Mouse (Mus musculus) lung, postnatal 0 days (tissue): ENCODE measurements around the gene Map4k1. TPM values are rescaled to one million over a fixed set of nuclear protein-coding genes. Genes with fewer than 3 reads are reported as not detected.

ENCODE experiments used
- ATAC-seq: fragments of 200-750 bp; cut with Nextera tagmentation; 2 replicates; pipeline ENCODE4 v1.8.0; 2017; ENCODE audit warnings: moderate library complexity
- DNase-seq: peaks from one replicate; pipeline ENCODE4 v3.0.0-alpha.2; 2016; ENCODE audit warnings: low spot score
- H3K27ac ChIP-seq: fragments of 300-500 bp; sonication (generic); 2 replicates; pipeline ENCODE4 v1.5.1; 2014; ENCODE audit warnings: antibody characterized with exemption, mild to moderate bottlenecking, low read length, mixed read lengths
- H3K27me3 ChIP-seq: fragments of 300-500 bp; sonication (generic); replicated peaks from 2 replicates; pipeline ENCODE4 v1.6.1; 2014; ENCODE audit warnings: low read length, mixed read lengths; ENCODE audit not compliant: insufficient read depth
- H3K36me3 ChIP-seq: fragments of 300-500 bp; sonication (generic); 2 replicates; pipeline ENCODE4 v1.6.1; 2014; ENCODE audit warnings: low read length, mixed read lengths; ENCODE audit not compliant: insufficient read depth
- H3K4me1 ChIP-seq: fragments of 300-500 bp; sonication (generic); 2 replicates; pipeline ENCODE4 v1.6.1; 2014; ENCODE audit warnings: antibody characterized with exemption, low read depth, low read length, mixed read lengths; ENCODE audit not compliant: insufficient read depth
- H3K4me2 ChIP-seq: fragments of 300-500 bp; sonication (generic); replicated peaks from 2 replicates; pipeline ENCODE4 v1.6.1; 2014; ENCODE audit warnings: low read depth, mild to moderate bottlenecking, low read length, moderate library complexity, mixed read lengths
- H3K4me3 ChIP-seq: fragments of 300-500 bp; sonication (generic); 2 replicates; pipeline ENCODE4 v1.5.1; 2014; ENCODE audit warnings: low read depth, low read length
- H3K9ac ChIP-seq: fragments of 300-500 bp; sonication (generic); replicated peaks from 2 replicates; pipeline ENCODE4 v1.6.1; 2014; ENCODE audit warnings: low read depth, mild to moderate bottlenecking
- H3K9me3 ChIP-seq: fragments of 300-500 bp; sonication (generic); 2 replicates; pipeline ENCODE4 v1.6.1; 2016; ENCODE audit warnings: low read length, mixed read lengths
- CTCF ChIP-seq: IDR thresholded peaks from 2 replicates; pipeline ENCODE4 v1.5.1; 2016; ENCODE audit warnings: antibody characterized with exemption, mild to moderate bottlenecking
- EP300 ChIP-seq: IDR thresholded peaks from 2 replicates; pipeline ENCODE4 v1.6.1; 2016; ENCODE audit warnings: antibody characterized with exemption, mild to moderate bottlenecking, control low read depth
- WGBS: fragments of 180-500 bp; shearing (Covaris S2); extraction: QIAGEN DNeasy Blood & Tissue Kit; methylation state at CpG from one replicate; pipeline ENCODE4 v1.1.7; 2014; 5-methylcytosine and 5-hydroxymethylcytosine counted together
- polyA plus RNA-seq: library from polyadenylated mRNA; unstranded; fragments of >200 nt; fragmentation: Nextera tagmentation; extraction: Ambion mirVana; gene quantifications from 2 replicates; pipeline ENCODE4 v1.2.1, GENCODE M21; 2015

Gene Map4k1
- polyA plus RNA-seq, 1 experiment from 2014 or later = 3.5 TPM

DNA sequence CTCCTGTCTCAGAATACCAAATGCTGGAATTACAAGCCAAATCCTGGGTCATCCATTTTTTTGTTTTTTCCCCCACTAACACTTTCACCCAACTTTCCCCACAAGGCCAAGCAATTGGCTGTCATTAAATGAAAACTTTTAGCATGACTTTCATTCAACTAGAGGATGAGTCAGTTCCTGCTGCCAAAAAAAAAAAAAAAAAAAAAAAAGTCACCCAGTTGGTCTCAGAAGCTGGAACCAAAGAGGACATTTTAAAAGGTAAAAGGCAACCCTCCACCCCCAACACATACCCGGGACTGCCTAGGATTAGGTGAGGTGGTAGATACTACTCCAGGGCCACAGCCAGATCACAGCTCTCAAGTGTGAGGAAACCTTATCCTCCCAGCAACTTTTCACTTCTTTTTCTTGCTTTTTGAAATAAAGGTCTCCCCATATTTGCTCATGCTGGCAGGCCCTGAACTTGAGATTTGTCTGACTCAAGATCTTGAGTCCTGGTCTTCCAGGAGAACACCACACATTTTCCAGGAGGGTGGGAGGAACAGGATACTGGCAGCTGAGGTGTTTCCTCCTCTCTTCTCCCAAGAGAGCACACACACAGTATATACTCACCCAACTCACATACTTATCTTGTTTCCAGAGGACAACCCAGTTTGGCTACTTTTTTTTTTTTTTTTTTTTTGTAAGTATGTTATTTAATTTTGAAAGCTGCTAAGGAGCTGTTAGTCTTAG lies 23.7 kb upstream of the Map4k1 start:
- peaks cover 43% of the 10 kb centered on the region; the same call in 1 of the 2 replicates for H3K4me1 ChIP-seq

DNA sequence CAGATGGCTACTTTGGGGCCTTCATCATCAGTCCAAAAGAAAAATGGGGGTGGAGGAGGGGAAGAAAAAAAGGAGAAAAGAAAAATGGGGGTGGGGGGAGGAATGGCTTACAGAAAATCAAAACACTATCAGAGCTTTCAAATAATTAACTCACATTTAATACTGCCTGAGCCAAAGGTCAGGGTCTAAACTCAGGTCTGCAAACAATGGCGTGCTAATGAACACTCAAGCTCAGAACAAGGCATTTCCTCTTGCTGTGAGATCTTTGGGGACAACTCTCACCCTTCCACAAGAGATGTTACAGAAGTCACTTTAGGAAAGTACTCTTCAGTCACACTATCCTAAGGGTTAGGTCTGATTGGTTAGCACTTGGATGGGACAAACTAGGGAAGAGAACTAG lies 23.1 kb upstream of the Map4k1 start:
- H3K27me3 ChIP-seq = no peaks in the 10 kb centered on the region
- peak overlapping the region; percentile 94 for H3K27ac ChIP-seq
- 0 out of 2 replicates have a peak overlapping the region, but pooled peaks have one; percentile 98 for H3K4me3 ChIP-seq
- WGBS = 47% methylated on average over 1 of the region's 1 CpGs
- TF ChIP-seq EP300 = no peak
- TF ChIP-seq CTCF = no peak
- H3K36me3 ChIP-seq = no peaks in the 10 kb centered on the region
- H3K9me3 ChIP-seq = no peaks in the 10 kb centered on the region
- DNase-seq = no peak
- H3K4me1 ChIP-seq = peaks cover 43% of the 10 kb centered on the region; the same call in 1 of the 2 replicates
- peak overlapping the region; percentile 48; the same call in 1 of the 2 replicates for H3K9ac ChIP-seq
- ATAC-seq = no peak
- H3K4me2 ChIP-seq = peak overlapping the region; percentile 71

More for the DNA sequence above, 23.7 kb upstream of the Map4k1 start:
- ATAC-seq (no peak), DNase-seq (peak; percentile 73)
- TF ChIP-seq EP300 (0 out of 2 replicates have a peak, but pooled peaks have one; percentile 45), CTCF (no peak)
- H3K4me3 ChIP-seq = no peak overlapping the region
- peak overlapping the region; percentile 94 for H3K27ac ChIP-seq
- no peaks in the 10 kb centered on the region for H3K9me3 ChIP-seq
- H3K9ac ChIP-seq = no peak overlapping the region
- peak overlapping the region; percentile 71; the same call in 1 of the 2 replicates for H3K4me2 ChIP-seq
- WGBS = 53% methylated on average over 1 of the region's 1 CpGs
- H3K27me3 ChIP-seq = no peaks in the 10 kb centered on the region
- no peaks in the 10 kb centered on the region for H3K36me3 ChIP-seq

DNA sequence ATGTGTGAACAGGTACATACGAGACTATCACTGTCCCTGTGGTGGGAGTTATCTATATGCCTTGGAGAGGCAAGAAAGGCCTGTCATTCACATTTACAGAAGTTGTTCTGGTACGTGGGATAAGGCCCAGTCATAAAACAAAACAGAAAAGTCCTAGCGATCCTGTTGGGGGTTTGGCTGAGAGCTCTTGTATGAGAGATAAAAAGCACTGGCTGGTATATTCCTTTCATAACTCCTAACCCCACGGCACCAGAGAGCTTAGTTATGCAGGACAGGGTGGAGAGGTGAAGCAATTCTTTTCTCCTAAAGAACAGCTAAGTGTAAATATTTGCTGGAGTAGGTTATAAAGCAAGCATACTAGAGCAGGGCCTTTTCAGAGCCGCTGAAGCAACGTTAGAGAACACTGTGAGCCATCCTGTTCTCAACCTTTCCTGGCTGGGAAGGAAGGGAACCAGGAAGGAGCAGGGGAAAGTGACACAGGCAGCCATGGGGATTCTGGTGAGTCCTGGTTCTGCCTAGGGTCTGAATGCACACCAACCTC lies 22.3 kb upstream of the Map4k1 start:
- Histone ChIP-seq H3K27ac (peak overlapping the region; percentile 94), H3K9me3 (no peaks in the 10 kb centered on the region), H3K36me3 (no peaks in the 10 kb centered on the region), H3K4me1 (peaks cover 41% of the 10 kb centered on the region; the same call in 1 of the 2 replicates), H3K4me3 (peak overlapping the region; percentile 98), H3K9ac (peak overlapping the region; percentile 48), H3K4me2 (peak overlapping the region; percentile 71), H3K27me3 (no peaks in the 10 kb centered on the region)
- 18% methylated on average over 6 of the region's 6 CpGs for WGBS
- peak; percentile 91 for DNase-seq
- TF ChIP-seq CTCF (no peak), EP300 (peak; percentile 87)
- ATAC-seq = peak; percentile 54

DNA sequence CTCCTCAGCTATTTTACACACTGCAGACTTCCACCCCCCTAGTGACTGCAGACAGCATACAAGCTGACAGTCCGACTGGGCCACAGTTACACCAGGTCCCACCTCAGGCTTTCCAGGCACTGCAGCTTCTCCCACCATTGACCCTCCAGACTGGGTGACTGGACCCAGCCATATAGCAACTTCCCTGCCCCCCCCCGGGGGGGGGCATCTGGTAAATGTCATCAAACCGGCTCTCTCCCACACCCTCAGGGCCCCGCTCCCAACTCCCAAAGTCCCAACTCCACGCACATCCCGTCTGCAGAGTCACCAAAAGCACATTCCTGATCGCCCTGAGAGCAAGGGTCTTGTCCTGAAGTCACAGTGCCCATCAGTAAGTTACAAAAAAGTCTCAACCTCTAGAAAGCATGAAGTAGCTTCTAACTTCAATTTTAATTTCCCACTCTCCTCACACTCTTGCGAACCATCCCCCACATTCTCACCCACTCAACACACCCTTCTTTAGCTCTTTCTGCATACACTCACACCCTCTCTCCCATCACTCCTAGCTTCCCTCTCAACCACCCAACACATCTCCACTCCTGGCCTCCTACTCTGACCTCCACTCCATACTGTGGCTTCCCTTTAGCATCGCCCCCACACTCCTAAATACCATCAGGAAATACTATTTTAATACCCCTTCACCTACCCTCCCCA lies 21.4 kb upstream of the Map4k1 start:
- H3K4me1 ChIP-seq = peaks cover 32% of the 10 kb centered on the region; the same call in 1 of the 2 replicates
- peak; percentile 75 for DNase-seq
- 19% methylated on average over 9 of the region's 9 CpGs for WGBS

DNA sequence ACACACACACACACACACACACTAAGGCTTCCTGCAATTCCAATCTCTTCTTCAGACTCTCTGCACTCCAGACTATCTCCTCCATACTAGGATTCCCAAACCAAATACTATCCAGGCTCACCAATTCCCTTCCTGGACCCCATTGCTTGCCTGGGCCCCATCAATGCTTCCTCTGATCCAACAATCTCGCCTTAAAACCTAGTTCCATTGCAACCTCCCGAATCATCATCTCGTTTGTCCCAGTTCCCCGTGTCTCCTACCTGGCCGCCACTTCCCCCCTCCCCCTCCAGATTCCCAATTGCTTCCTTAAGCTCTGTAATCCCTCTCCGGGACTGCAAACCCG lies 20.3 kb upstream of the Map4k1 start:
- Histone ChIP-seq H3K27me3 (no peaks in the 10 kb centered on the region), H3K9ac (peak overlapping the region; percentile 95), H3K4me1 (peaks cover 22% of the 10 kb centered on the region; the same call in 1 of the 2 replicates), H3K9me3 (no peaks in the 10 kb centered on the region), H3K4me3 (peak overlapping the region; percentile 98), H3K4me2 (peak overlapping the region; percentile 71), H3K27ac (peak overlapping the region; percentile 94), H3K36me3 (no peaks in the 10 kb centered on the region)
- TF ChIP-seq CTCF = no peak
- no peak for TF ChIP-seq EP300
- no peak for DNase-seq
- 2% methylated on average over 7 of the region's 7 CpGs for WGBS
- no peak for ATAC-seq

More for the DNA sequence above, 21.4 kb upstream of the Map4k1 start:
- Histone ChIP-seq H3K4me3 (peak overlapping the region; percentile 98), H3K9me3 (no peaks in the 10 kb centered on the region), H3K27ac (peak overlapping the region; percentile 94), H3K9ac (peak overlapping the region; percentile 95), H3K36me3 (no peaks in the 10 kb centered on the region), H3K4me2 (peak overlapping the region; percentile 71), H3K27me3 (no peaks in the 10 kb centered on the region)
- TF ChIP-seq CTCF (no peak), EP300 (no peak; the same call in 1 of the 2 replicates)
- ATAC-seq = no peak
